Mouse (Mus musculus) adrenal gland, postnatal 25 days (tissue): ENCODE data around the gene Dock2. TPM values are rescaled to one million over a fixed set of nuclear protein-coding genes. Genes with fewer than 3 reads are reported as not detected.
A peak's percentile ranks its signal among the peaks of the same experiment; 100 is the strongest.

Experiments
- DNase-seq: peaks from one replicate; pipeline ENCODE4 v3.0.0; 2021; ENCODE audit warnings: mixed read lengths
- total RNA-seq: library from RNA; stranded (reverse); gene quantifications from 2 replicates; pipeline ENCODE4 v1.2.3, GENCODE M21; 2021

Gene Dock2
- total RNA-seq, 1 experiment from 2014 or later = 2.2 TPM

GRCm38 (mm10) chr11:34421061-34421460 lies 362.6 kb downstream of the Dock2 start:
- no peak for DNase-seq

DNA sequence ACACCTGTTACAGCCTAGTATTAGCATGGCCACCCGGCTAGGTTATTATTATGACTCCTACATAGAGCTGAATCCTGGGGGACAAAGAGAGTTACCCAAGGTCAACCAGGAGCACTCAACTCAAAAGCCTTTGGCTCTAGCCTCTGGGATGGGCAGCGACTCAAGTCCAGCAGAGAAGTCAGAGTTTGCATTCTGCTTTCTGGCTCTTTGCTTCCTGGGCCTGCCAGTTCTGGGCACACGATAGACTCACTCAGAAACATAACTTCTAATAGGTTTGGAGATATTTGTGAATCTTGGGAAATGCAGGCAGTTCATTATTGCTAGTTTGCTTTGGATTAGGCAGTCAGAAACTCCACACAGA lies 367.1 kb downstream of the Dock2 start:
- no peak for DNase-seq

DNA sequence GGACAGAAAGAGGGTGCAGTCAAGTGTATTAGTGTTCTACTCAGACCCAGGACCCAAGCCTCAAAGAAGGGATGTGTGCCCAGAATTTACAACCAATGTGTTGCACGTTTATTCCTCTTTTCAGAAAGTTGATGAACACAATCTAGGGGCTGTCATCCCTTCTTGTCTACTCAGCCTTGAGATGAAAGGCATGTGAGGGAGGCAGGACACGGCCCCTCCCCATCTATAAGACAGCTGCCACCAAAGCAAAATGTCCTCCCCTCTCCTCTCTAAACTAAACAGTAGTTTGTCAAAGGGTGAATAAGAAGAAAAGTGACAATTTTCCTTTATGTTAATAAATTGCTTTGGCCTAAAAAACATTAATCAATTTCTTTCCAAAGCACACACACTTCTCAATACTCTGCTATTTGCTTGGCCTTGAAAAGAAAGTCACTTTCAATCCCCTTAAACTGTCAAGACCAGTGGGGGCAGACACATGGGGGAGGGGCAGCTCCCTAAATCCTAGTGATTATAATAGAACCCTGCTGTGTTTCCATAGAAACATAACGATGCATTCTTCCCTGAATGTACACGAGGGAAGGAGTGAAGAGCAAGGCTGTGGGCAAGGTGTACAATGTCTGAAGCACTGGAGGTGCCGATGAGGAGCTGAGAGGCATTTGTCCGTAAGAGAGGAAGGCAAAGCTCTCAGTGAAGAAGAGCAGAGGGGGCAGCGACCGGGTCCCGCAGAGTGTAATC lies 367.6 kb downstream of the Dock2 start:
- DNase-seq = no peak

GRCm38 (mm10) chr11:34406850-34407249 lies 376.8 kb downstream of the Dock2 start:
- DNase-seq = no peak

DNA sequence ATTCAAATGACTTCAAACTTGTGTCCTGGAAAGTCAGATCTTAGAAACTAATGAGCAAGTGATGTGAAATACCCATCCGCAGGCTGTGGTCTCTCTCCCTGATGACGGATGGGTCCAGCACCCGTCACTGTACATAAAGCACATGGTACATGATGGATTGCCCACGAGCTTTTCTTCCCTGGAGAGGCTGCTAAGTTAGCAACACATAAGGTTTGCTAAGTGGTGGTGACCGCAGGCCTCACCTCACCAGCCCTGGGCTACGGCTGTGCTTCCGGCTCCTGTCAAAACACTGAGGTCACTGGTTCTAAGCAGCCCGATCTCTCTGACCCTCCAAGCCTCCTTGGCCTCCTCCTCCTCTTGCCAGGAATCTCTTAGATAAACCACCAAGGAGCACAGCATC lies 377.4 kb downstream of the Dock2 start:
- no peak for DNase-seq

DNA sequence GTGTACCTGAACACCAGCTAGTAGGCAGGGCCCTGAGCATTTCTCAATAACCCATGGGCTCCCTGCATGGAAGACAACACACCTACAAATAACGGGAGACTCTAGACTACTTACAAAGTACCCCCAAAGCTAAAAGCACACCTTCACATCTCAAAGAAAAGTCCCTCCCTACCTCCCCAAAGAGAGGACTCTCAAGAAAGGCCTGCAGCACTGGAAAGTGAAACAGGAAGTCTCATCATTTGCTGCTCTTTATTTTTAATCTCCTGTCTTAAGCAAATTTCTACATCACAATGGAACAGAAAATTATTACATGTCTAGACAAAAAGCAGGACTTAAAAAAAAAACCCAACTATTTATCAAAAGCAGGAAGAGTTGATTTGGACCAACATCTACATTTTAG lies 378.4 kb downstream of the Dock2 start:
- DNase-seq = no peak

- no peak for DNase-seq
These were observed 382.3 kb downstream of the Dock2 start for GRCm38 (mm10) chr11:34401343-34401742.

DNA sequence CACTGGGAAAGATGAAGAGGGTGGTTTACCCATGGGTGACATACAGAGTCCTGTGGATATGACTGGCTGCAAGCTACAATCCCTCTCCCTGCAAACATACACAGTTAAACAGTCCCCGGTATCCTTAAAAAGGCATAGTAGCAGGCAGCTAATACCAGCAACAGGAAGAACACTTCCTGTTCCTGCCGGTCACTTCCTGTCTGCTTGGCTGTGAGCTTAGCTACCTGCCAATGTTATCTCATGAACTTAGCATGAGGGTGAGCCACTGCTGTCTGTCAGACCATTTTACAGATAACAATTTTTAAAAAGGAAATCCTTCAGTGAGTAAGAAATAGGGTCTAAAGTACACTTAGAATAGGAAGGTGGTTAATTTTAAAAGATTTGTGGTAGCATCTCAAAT lies 385.1 kb downstream of the Dock2 start:
- DNase-seq = no peak

DNA sequence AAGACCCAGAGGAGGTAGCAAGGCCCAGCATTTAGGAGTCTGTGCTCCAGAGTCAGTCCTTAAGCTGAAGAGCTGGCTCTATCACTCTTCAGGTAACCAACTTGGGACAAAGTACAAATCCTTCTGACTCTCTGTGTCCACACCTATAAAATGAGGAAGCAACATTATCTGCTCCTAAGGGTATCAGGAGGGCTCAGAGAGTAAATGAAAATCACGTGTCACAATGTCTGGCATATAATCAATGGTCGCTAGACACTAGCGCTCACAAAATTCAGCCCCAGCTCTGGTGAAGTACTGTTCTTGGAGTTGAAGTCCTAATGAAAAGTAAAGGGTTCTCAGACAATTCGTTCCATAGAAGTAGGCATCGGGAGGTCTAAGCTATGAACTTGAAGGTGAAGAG lies 386.0 kb downstream of the Dock2 start:
- DNase-seq = no peak

DNA sequence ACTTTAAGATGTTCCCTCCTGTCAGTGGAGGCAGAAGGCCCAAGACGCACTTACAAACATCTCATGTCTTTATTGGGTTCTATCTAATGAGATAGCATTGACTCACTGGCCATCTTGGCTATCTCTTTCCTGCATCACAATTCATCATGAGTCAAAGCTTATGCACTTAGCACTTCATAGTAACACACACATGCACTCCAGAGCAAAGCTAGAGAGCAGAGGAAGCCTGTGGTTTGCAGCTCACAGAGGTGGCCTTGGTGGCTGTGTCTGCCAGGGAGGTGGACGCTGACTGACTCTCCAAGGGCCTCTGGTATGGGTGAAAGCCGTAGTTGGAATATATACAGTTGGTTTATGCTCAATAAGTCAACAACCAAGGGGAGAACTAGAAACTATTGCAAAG lies 387.9 kb downstream of the Dock2 start:
- no peak for DNase-seq

DNA sequence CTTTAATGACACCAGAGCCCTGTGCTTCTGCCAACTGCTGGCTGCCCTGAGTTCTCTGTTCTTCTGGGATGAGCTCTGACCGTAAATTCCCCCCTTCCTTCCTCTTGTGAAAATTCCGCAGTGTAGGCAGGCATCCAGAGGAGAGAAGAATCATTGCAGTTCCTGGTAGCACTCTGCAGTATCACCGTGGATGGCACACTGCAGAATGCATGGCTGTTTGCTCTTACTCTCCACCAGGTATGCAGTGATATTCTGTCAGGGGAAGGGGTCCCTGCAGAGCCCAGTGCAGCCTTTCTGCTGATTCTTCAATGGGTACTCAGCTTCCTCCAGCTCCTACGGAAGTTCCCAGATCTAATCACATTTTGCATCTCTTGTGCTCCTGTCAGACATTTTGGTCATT lies 391.6 kb downstream of the Dock2 start:
- DNase-seq = no peak

DNA sequence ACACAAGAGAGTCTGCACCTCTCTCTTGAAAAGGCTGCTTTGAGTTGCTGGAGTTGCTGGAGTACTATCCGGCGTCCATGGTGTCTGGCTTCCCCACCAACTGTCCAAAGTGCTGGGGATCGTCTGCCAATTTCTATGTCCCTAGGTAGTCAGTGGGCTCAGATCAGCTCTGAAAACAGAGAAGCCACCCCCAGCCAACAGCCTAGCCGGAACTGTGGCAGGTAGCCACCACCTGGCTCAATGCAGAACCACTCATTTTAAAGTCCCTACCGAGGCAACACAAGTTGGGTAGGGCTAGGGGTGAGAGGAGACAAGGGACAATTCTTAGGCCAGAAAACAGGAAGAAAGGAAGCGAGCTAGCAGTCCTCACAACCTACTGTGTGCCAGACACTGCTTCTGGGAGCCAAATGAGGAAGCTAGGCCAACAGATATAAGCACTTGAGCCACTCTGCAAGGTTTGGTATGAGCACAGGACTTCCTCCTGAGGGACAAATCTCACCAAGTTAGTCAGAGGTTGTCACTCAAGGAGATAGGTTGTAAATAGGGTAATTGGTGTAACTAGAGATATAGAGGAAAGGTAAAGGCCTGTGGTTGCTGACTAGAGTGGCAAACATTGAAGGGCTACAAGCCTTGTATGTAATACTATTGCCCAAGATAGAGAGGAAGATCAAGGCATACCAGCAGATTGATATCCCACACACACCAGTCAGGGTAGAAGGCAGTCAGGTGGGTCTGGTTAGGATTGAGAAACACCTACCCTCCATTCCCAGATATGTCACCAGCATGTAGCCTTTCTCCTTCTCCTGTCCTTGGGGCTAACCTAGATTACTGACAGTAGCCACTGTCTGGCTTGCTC lies 394.2 kb downstream of the Dock2 start:
- no peak for DNase-seq

GRCm38 (mm10) chr11:34385001-34385688 lies 398.5 kb downstream of the Dock2 start:
- no peak for DNase-seq

GRCm38 (mm10) chr11:34384178-34384577 lies 399.5 kb downstream of the Dock2 start:
- no peak for DNase-seq

GRCm38 (mm10) chr11:34383501-34383900 lies 400.2 kb downstream of the Dock2 start:
- DNase-seq = no peak

- no peak for DNase-seq
These were observed 406.0 kb downstream of the Dock2 start for GRCm38 (mm10) chr11:34377649-34378048.

DNA sequence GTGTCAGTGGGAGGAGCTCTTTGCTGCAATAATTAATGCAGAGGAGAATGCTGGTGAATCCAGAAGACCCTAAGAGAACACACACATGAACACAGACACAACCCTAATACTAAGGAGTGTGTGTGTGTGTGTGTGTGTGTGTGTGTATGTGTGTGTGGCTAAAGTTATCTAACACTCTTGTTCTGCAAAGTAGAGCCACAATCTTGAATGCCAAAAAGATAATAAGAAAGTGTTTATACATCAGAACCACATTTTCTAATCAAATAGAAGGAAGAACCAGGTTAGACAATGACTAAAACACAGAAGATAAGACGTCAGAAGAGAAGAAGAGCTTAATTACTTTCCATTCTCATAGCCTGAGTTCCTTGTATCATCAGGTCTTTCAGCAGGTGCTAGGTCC lies 408.1 kb downstream of the Dock2 start:
- no peak for DNase-seq

DNA sequence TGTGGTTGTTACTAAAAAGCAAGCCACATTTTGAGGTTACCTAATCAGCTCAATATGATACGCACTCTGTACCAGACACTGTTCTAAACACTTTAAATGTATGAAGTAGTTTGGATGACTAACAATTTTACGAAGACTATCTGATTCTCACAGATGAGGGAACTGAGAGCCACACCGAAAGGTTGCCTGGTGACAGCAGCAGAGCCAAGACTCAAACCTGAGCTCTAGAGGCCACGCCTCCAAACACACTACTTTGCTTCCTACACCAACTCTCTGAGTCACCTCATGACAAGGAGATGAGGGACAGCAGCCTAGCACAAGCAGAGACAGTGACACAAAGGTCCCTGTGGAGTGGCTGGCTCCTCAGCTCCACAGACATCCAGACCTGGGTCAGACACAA lies 411.5 kb downstream of the Dock2 start:
- DNase-seq = no peak

DNA sequence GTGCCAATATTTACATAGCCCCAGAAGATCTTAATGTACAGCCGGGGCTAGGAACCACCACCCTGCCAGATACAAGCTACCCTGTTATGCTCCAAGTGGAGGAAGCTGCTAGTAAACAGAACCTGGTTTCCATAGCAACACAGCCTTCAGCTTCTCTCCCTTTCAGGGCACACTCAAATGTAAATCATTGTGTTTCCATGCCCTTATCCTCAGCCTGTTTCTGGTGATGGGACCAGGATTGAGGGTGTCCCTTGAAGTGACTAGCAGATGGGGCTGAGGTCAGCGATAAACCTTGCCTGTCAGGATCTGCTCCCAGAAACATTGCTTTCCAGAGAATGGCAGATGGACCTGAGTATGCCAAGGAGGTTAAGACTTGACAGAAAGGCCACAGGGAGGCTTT lies 427.6 kb downstream of the Dock2 start:
- DNase-seq = no peak

DNA sequence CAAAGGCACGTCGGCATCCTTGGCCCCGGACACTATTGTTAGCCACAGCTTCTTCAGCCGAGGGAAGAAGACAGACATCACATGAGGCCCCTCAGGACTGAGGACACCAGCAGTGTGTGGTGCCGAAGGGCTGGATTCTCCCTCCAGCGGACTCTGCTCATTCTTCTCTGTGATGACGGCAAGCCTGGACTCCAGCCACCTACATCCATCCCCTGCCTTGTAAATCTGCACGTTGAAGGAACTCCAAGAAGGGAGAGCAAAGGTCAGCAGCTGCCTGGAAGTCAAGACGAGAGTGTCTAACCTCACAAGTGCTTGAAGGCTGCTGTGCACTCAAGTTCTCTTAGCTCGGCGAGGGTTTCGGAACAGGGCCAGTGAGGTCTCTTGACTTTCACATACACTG lies 428.3 kb downstream of the Dock2 start:
- no peak for DNase-seq

- no peak for DNase-seq
These were observed 434.1 kb downstream of the Dock2 start for GRCm38 (mm10) chr11:34349453-34350056.

- DNase-seq = peak; percentile 73
These were observed 435.3 kb downstream of the Dock2 start for GRCm38 (mm10) chr11:34348287-34348918.
